Mouse (Mus musculus) bone marrow, adult 2 months (tissue): Measurements from ENCODE around the gene Jade2.

Experiments
- CTCF ChIP-seq: fragments of 200-500 bp; IDR thresholded peaks from 2 replicates; pipeline ENCODE4 v1.5.1; 2011; ENCODE audit warnings: low read length, control low read depth; ENCODE audit not compliant: control insufficient read depth, insufficient read depth
- POLR2A ChIP-seq: fragments of 200-500 bp; IDR thresholded peaks from 2 replicates; pipeline ENCODE4 v1.6.1; 2011; ENCODE audit warnings: low read depth, mild to moderate bottlenecking, control low read depth, low read length, borderline replicate concordance; ENCODE audit not compliant: control insufficient read depth

GRCm38 (mm10) chr11:51785926-51786325 is 71.5 kb downstream of the Jade2 start:
- TF ChIP-seq POLR2A (no peak), CTCF (peak; percentile 76)
